7 mouse cellular contexts compared by ENCODE assay signal in the genomic region with DNA sequence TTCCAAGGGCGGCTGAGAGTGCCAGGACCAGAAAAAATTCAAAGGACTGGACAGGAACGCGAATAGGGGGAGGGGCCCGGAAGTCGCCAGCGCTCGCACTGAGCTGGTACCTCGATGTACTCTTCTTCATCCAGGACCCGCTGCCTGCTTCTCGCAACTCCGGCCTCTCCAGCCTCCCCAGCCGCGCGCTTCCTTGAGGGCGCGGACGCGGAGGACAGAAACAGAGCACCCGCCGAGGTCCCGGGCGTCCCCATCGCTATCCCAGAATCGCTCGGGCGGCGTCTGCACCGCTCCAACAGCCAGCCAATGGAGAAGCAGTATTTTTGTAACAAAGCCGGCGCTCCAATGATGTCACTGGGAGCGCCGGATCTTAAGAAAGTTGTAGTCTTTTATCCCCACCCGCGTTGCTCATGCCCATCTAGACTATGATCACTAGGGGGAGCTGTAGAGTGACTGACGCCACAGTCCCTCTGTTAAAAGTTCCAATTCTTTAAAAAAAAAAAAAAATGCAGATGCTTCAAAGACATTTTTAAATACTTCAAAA. TPM values are rescaled to one million over a fixed set of nuclear protein-coding genes. Genes with fewer than 3 reads are reported as not detected.
DNase-seq lines count a peak whose midpoint lies in the region; ATAC-seq and TF ChIP-seq lines count a peak whose summit lies in the region.

A gene (minus strand): TSS at position 297 of the 544 bp plus-strand sequence.

- peak; percentile 71 for TF ChIP-seq POLR2A in small intestine, adult 2 months (IDR thresholded peaks at IDR 0.05; ENCODE audit: low read depth, low read length)

- H3K36me3 ChIP-seq in embryonic facial prominence, embryonic 10.5 days (replicated peaks) = peaks cover 34% of the 10 kb centered on the region
- H3K36me3 ChIP-seq in intestine, postnatal 0 days (ENCODE audit: control insufficient read depth, insufficient read depth) = peaks cover 33% of the 10 kb centered on the region
- peaks cover 33% of the 10 kb centered on the region for H3K36me3 ChIP-seq in midbrain, embryonic 12.5 days
- H3K36me3 ChIP-seq in small intestine, adult 2 months (ENCODE audit: control insufficient read depth, insufficient read depth, low read length) = peaks cover 25% of the 10 kb centered on the region

- peak within 1 kb of the TSS; percentile 82 for H3K4me2 ChIP-seq in intestine, postnatal 0 days (replicated peaks; ENCODE audit: low read depth)
- peak within 1 kb of the TSS; percentile 92 for H3K4me2 ChIP-seq in midbrain, embryonic 12.5 days (replicated peaks)

- DNase-seq in adrenal gland, postnatal 10 days = peak; percentile 90
- peak; percentile 90 for DNase-seq in embryonic facial prominence, embryonic 10.5 days (ENCODE audit: low spot score)
- no peak for DNase-seq in gonadal fat pad, adult 2 months (ENCODE audit: low read depth)
- DNase-seq in left cerebral cortex, postnatal 4 days = peak; percentile 89

- peak within 1 kb of the TSS; percentile 88 for H3K27ac ChIP-seq in embryonic facial prominence, embryonic 10.5 days (replicated peaks)
- H3K27ac ChIP-seq in intestine, postnatal 0 days (ENCODE audit: low read depth, low read length) = no peak within 1 kb of the TSS
- H3K27ac ChIP-seq in midbrain, embryonic 12.5 days (replicated peaks) = no peak within 1 kb of the TSS; the same call in 1 of the 2 replicates
- H3K27ac ChIP-seq in small intestine, adult 2 months (ENCODE audit: insufficient read depth, low read depth, low read length) = peak within 1 kb of the TSS; percentile 33; the same call in 1 of the 2 replicates

- WGBS in embryonic facial prominence, embryonic 10.5 days = under 1% methylated on average over 35 of the region's 35 CpGs
- under 1% methylated on average over 35 of the region's 35 CpGs for WGBS in intestine, postnatal 0 days
- WGBS in midbrain, embryonic 12.5 days = under 1% methylated on average over 35 of the region's 35 CpGs
- WGBS in small intestine, adult 2 months = under 1% methylated on average over 35 of the region's 35 CpGs

- peaks cover 20% of the 10 kb centered on the region for H3K4me1 ChIP-seq in embryonic facial prominence, embryonic 10.5 days
- peaks cover 5% of the 10 kb centered on the region; the same call in 1 of the 2 replicates for H3K4me1 ChIP-seq in intestine, postnatal 0 days (replicated peaks; ENCODE audit: control insufficient read depth, insufficient read depth, low read length)
- H3K4me1 ChIP-seq in midbrain, embryonic 12.5 days = peaks cover 22% of the 10 kb centered on the region
- H3K4me1 ChIP-seq in small intestine, adult 2 months (ENCODE audit: control insufficient read depth, insufficient read depth, insufficient read length, low read length) = peaks cover 14% of the 10 kb centered on the region

- intact Hi-C loops in left cerebral cortex, postnatal 4 days (cut with DNase I) = no loop called here

- H3K27me3 ChIP-seq in embryonic facial prominence, embryonic 10.5 days (replicated peaks; ENCODE audit: low read depth, poor library complexity, severe bottlenecking) = peaks cover 46% of the 10 kb centered on the region
- H3K27me3 ChIP-seq in intestine, postnatal 0 days (replicated peaks; ENCODE audit: control insufficient read depth, insufficient read depth, low read length) = peaks cover 44% of the 10 kb centered on the region
- H3K27me3 ChIP-seq in midbrain, embryonic 12.5 days = peaks cover 45% of the 10 kb centered on the region
- H3K27me3 ChIP-seq in small intestine, adult 2 months (ENCODE audit: control insufficient read depth, insufficient read depth, low read length) = peaks cover 32% of the 10 kb centered on the region

- peak; percentile 93 for ATAC-seq in intestine, postnatal 0 days
- ATAC-seq in midbrain, embryonic 12.5 days (ENCODE audit: low FRiP score, low read depth) = peak; percentile 93

- peak within 1 kb of the TSS; percentile 64 for H3K9ac ChIP-seq in intestine, postnatal 0 days (ENCODE audit: low read depth, low read length)
- peak within 1 kb of the TSS; percentile 65 for H3K9ac ChIP-seq in midbrain, embryonic 12.5 days (replicated peaks)

- H3K9me3 ChIP-seq in embryonic facial prominence, embryonic 10.5 days = no peaks in the 10 kb centered on the region
- no peaks in the 10 kb centered on the region for H3K9me3 ChIP-seq in intestine, postnatal 0 days (ENCODE audit: control insufficient read depth)
- no peaks in the 10 kb centered on the region for H3K9me3 ChIP-seq in midbrain, embryonic 12.5 days

- TF ChIP-seq CTCF in intestine, postnatal 0 days (IDR thresholded peaks at IDR 0.05; ENCODE audit: low read depth) = peak; percentile 84
- peak; percentile 81; the same call in 1 of the 2 replicates for TF ChIP-seq CTCF in small intestine, adult 2 months (IDR thresholded peaks at IDR 0.05; ENCODE audit: extremely low read depth, insufficient read length, insufficient replicate concordance, low read depth, low read length)

- H3K4me3 ChIP-seq in embryonic facial prominence, embryonic 10.5 days = peak within 1 kb of the TSS; percentile 70
- H3K4me3 ChIP-seq in intestine, postnatal 0 days (ENCODE audit: low read depth, low read length) = peak within 1 kb of the TSS; percentile 86
- H3K4me3 ChIP-seq in midbrain, embryonic 12.5 days = peak within 1 kb of the TSS; percentile 60
- H3K4me3 ChIP-seq in small intestine, adult 2 months (ENCODE audit: low read depth, low read length) = peak within 1 kb of the TSS; percentile 100

RNA-seq across cellular contexts. Expression of the gene that starts here (rescaled TPM):
- 10 to 100 TPM; 19.4 to 23.1 TPM for total RNA-seq in adrenal gland, postnatal 10 days (2021)
- 57.4 and 60.6 TPM in 2 replicates for polyA plus RNA-seq in embryonic facial prominence, embryonic 10.5 days (2016; fragmentation: Nextera tagmentation; extraction: Ambion mirVana)
- 22.5 and 28.2 TPM in 2 replicates for polyA plus RNA-seq in gonadal fat pad, adult 2 months (2012; rRNA removed)
- polyA plus RNA-seq in intestine, postnatal 0 days (2015; fragmentation: Nextera tagmentation; extraction: Ambion mirVana) = 12.2 and 12.5 TPM in 2 replicates
- total RNA-seq in left cerebral cortex, postnatal 4 days (2021) = 10 to 100 TPM; 40.7 to 45.1 TPM
- 56.7 and 61.6 TPM in 2 replicates for polyA plus RNA-seq in midbrain, embryonic 12.5 days (2016; fragmentation: Nextera tagmentation; extraction: Ambion mirVana)
- polyA plus RNA-seq in small intestine, adult 2 months (2012; rRNA removed) = 6.6 and 15.8 TPM in 2 replicates

Comparison
In these comparisons a context has a peak if more than half of its experiments do, and no peak if none do; other contexts are left out.
1. H3K27ac ChIP-seq: peak in embryonic facial prominence, embryonic 10.5 days (single experiment) and small intestine, adult 2 months (single experiment); none in intestine, postnatal 0 days (single experiment) and midbrain, embryonic 12.5 days (single experiment).
2. Peak in every context shown above with its lines, with median percentiles within 50 percentile points of each other: H3K4me3 ChIP-seq.